Mouse (Mus musculus): ENCODE measurements at regions not wholly inside any gene's neighbourhood (a gene's known extent, or its start where the extent isn't known, plus 50 kb on each side); places are given as distances from the start of the nearest gene placed in this dataset.

DNA sequence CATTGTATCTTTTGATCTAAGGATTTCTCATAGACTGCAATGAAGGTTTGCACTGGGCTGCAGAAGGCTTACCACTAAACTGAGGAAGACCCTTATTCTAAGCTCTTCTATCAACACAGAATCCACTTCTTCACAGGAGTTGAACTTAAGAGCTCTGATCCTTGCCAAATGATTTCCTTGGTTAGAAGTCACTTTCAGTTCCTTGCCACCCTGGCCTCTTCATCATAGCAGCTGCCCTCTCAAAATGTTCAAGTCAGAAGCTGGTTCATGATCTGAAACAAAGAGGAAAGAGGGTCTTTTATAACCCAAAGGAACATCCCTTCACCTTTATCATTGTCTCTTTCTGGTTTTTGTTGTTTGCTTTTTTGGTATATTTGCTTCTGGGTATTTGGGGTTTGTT is 131.6 kb downstream of the Basp1 start:
- Histone ChIP-seq H3K9me3 (no peaks in the 10 kb centered on the region), H3K27ac (replicated peaks) (no peak overlapping the region), H3K4me2 (no peak overlapping the region), H3K27me3 (peaks cover 10% of the 10 kb centered on the region; the same call in 1 of the 2 replicates), H3K9ac (no peak overlapping the region), H3K4me1 (replicated peaks) (peaks cover 45% of the 10 kb centered on the region), H3K4me3 (no peak overlapping the region), H3K36me3 (no peaks in the 10 kb centered on the region)
- no peak for ATAC-seq (ENCODE audit: low read depth)

DNA sequence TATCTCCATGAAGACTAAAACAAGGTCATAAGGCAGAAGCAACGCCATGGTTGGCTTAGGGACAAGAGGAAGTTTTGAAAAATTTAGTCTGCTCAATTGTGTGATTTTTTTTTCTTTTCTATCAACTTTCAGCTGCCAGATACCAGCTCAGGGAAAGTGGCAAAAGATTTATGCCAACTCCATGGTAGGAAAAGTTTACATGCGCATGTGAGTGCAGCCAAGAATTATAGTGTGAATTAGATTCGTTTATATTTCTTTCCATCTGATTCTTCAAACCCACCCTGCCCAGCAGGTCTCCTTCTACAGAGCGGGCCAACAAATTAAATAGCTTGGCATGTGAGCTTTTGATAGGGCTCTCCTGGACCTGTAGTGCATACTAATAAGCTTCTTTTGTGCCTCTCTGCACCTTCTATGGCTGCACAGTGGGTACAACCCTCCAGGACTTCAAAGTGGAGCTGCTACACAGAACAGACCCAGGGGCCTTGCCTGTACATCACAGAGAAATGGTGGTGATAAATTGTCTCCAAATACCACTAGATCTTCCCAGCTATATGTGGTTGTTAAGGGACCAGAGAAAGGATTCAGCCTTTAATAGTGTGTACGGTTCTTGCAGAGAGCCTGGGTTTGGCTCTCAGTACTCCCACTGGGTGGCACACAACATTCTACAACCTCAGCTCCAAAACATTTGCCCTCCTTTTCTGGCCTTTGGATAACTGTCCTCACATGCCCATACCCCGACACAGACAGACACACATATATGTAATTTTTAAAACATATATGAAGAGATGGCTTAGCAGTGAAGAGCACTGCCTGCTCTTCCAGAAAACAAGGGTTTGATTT is 135.0 kb downstream of the Basp1 start:
- no peaks in the 10 kb centered on the region for H3K36me3 ChIP-seq
- H3K4me3 ChIP-seq, result no peak overlapping the region
- no peak overlapping the region for H3K9ac ChIP-seq
- WGBS, result 35% methylated on average over 6 of the region's 6 CpGs
- H3K4me1 ChIP-seq (replicated peaks), result peaks cover 24% of the 10 kb centered on the region
- H3K27me3 ChIP-seq, result no peaks in the 10 kb centered on the region
- H3K4me2 ChIP-seq, result no peak overlapping the region
- peak; percentile 95 for ATAC-seq (ENCODE audit: low read depth)
- H3K27ac ChIP-seq (replicated peaks), result 0 out of 2 replicates have a peak overlapping the region, but pooled peaks have one; percentile 6
- no peaks in the 10 kb centered on the region for H3K9me3 ChIP-seq

DNA sequence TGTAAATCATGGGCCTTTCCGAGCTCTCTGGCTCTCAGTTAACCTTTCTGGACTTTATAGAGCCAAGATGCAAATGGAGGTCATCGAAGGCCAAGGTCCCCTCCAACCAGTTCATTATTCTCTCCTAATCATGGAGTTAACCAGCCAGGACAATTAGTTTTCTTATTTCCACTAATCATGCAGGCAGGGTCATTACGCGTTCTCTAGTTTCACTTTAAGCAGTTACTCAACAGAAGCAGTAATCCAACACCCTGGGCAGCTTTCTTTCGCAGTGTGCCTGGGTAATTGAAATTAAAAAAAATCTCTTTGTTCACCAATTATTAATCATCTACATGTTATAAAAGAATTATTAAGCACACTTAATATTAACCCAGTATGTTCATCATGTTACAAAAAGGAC is 137.3 kb downstream of the Basp1 start:
- H3K36me3 ChIP-seq, result no peaks in the 10 kb centered on the region
- ATAC-seq (ENCODE audit: low read depth), result no peak
- no peak overlapping the region for H3K4me2 ChIP-seq
- no peaks in the 10 kb centered on the region for H3K27me3 ChIP-seq
- no peak overlapping the region for H3K4me3 ChIP-seq
- 70% methylated on average over 5 of the region's 5 CpGs for WGBS
- H3K9ac ChIP-seq, result no peak overlapping the region
- H3K4me1 ChIP-seq (replicated peaks), result peaks cover 14% of the 10 kb centered on the region
- H3K9me3 ChIP-seq, result no peaks in the 10 kb centered on the region
- no peak overlapping the region for H3K27ac ChIP-seq (replicated peaks)

DNA sequence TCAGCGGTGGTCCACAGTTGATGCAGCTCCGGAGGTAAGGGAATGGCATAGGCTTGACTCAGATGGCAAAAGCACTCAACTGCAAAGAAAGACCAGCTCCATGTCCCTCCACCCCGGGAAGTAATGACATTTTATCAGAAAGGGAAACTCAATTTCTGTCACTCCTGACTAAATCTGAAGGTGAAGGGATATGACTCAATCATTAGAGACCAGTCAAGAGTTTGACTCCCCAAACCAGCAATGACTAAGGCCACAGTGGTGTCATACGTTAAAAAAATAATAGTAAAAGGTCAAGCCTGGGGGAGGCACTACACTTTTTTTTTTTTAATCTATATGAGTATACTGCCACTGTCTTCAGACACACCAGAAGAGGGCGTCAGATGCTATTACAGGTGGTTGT is 141.7 kb downstream of the Basp1 start:
- no peak for ATAC-seq (ENCODE audit: low read depth)
- no peaks in the 10 kb centered on the region for H3K27me3 ChIP-seq
- 0 out of 2 replicates have a peak, but pooled peaks cover 3% of the 10 kb centered on the region for H3K4me1 ChIP-seq (replicated peaks)

DNA sequence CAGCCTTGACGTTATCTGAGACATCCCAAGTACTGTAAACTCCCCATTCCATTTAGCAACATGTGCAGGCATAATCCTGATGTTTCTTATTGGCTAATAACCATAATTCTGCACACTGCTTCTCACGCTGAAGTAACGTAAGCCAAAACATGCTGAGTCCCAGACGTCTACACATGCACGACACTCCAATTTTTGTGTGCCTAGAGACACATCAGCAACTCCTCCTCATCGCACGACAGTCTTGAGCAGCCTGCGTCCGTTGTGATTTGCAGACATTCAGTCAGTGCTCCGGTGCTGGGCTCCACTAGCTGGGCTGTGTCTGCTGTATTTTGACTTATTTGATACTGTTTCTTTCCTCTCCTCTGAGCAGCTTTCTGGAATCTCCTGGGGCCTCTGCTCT is 143.2 kb downstream of the Basp1 start:
- Histone ChIP-seq H3K27ac (replicated peaks) (no peak overlapping the region), H3K9ac (no peak overlapping the region), H3K4me3 (no peak overlapping the region), H3K4me2 (no peak overlapping the region), H3K9me3 (no peaks in the 10 kb centered on the region), H3K4me1 (replicated peaks) (0 out of 2 replicates have a peak, but pooled peaks cover 3% of the 10 kb centered on the region), H3K27me3 (no peaks in the 10 kb centered on the region), H3K36me3 (no peaks in the 10 kb centered on the region)
- ATAC-seq (ENCODE audit: low read depth), result no peak
- WGBS, result 80% methylated on average over 10 of the region's 10 CpGs

More for the DNA sequence above, 141.7 kb downstream of the Basp1 start:
- 88% methylated on average over 5 of the region's 5 CpGs for WGBS
- no peak overlapping the region for H3K27ac ChIP-seq (replicated peaks)
- no peaks in the 10 kb centered on the region for H3K9me3 ChIP-seq
- H3K4me3 ChIP-seq, result no peak overlapping the region
- no peak overlapping the region for H3K9ac ChIP-seq
- no peaks in the 10 kb centered on the region for H3K36me3 ChIP-seq
- H3K4me2 ChIP-seq, result no peak overlapping the region

DNA sequence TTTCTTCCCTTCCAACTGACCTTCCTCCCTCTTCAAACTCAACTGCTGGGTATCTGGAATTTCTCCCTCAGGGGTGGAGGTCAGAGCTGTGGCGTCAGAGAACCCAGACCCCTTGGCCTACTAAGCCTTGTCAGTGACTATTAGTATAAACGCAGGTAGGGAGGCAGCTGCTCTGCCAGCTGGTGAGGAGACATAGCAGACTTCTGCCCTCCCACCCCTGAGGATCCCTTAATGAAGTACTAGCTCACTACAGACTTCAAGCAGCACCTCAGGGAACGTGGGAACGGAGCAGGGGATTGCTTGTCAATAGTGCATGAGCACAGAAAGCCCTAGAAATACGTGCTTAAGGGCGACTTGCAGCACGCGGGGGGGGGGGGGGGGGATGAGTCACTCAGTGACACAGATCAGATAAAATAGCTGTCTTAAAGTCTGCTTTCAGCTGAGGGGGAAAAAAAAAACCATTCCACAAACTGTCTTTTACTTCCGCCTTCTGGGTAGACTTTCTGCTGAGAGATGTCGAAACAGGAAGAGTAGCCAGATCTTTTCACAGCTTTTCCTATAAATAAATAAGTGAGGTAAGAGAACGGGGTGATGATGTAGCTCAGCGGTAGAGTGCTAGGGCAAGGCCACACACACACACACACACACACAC is 144.1 kb downstream of the Basp1 start:
- Histone ChIP-seq H3K36me3 (no peaks in the 10 kb centered on the region), H3K27me3 (no peaks in the 10 kb centered on the region), H3K4me3 (no peak overlapping the region), H3K4me2 (no peak overlapping the region), H3K9ac (no peak overlapping the region), H3K9me3 (no peaks in the 10 kb centered on the region), H3K4me1 (replicated peaks) (0 out of 2 replicates have a peak, but pooled peaks cover 3% of the 10 kb centered on the region), H3K27ac (replicated peaks) (no peak overlapping the region; the same call in 1 of the 2 replicates)
- 54% methylated on average over 11 of the region's 12 CpGs for WGBS
- no peak for ATAC-seq (ENCODE audit: low read depth)

DNA sequence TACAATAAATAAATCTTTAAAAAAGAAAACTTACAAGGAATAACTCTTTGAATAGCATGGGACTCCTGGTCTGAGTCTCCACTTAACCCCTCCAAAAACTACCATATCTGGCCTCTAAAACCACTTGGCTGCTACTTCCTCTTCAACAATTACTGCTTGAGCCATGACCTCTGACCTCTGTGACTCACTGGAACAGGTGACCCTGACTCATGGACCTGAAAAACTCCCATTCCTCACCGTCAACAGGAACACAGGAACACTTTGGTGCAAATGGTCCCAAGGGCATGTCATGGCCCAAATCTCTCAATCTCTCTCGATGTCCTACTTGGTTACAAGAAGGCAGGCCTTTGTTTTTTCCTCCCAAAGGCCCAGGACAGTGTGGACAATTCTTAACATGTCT is 145.1 kb downstream of the Basp1 start:
- WGBS, result 77% methylated on average over 2 of the region's 2 CpGs
- H3K36me3 ChIP-seq, result no peaks in the 10 kb centered on the region
- no peak overlapping the region for H3K4me2 ChIP-seq
- H3K4me1 ChIP-seq (replicated peaks), result 0 out of 2 replicates have a peak, but pooled peaks cover 3% of the 10 kb centered on the region
- H3K27me3 ChIP-seq, result no peaks in the 10 kb centered on the region
- H3K9ac ChIP-seq, result no peak overlapping the region
- no peak overlapping the region for H3K4me3 ChIP-seq
- ATAC-seq (ENCODE audit: low read depth), result no peak
- no peaks in the 10 kb centered on the region for H3K9me3 ChIP-seq
- H3K27ac ChIP-seq (replicated peaks), result no peak overlapping the region

DNA sequence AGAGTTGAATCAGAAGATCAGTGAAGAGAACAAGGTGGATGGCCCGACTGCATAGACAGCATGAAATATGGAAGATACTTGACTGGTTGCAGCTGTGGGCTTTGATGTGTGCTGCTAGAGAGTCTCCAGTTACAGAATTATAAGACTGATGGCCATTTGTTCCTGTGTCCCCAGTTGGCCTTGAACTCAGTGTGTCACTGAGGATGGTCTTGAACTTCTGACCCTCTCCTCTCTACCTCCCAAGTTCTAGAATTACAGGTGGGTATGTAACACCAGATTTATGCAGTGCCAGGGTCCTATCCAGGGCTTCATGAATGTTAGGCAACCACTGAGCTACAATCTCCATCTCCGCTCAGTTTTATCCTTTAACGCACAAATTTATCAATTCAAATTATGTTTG is 146.1 kb downstream of the Basp1 start:
- H3K4me3 ChIP-seq, result no peak overlapping the region
- no peak overlapping the region for H3K27ac ChIP-seq (replicated peaks)
- H3K27me3 ChIP-seq, result no peaks in the 10 kb centered on the region
- H3K36me3 ChIP-seq, result no peaks in the 10 kb centered on the region
- H3K4me2 ChIP-seq, result no peak overlapping the region
- no peak overlapping the region for H3K9ac ChIP-seq
- no peak for ATAC-seq (ENCODE audit: low read depth)
- no peaks in the 10 kb centered on the region for H3K9me3 ChIP-seq
- 0 out of 2 replicates have a peak, but pooled peaks cover 3% of the 10 kb centered on the region for H3K4me1 ChIP-seq (replicated peaks)
- WGBS, result 91% methylated on average over 3 of the region's 3 CpGs

DNA sequence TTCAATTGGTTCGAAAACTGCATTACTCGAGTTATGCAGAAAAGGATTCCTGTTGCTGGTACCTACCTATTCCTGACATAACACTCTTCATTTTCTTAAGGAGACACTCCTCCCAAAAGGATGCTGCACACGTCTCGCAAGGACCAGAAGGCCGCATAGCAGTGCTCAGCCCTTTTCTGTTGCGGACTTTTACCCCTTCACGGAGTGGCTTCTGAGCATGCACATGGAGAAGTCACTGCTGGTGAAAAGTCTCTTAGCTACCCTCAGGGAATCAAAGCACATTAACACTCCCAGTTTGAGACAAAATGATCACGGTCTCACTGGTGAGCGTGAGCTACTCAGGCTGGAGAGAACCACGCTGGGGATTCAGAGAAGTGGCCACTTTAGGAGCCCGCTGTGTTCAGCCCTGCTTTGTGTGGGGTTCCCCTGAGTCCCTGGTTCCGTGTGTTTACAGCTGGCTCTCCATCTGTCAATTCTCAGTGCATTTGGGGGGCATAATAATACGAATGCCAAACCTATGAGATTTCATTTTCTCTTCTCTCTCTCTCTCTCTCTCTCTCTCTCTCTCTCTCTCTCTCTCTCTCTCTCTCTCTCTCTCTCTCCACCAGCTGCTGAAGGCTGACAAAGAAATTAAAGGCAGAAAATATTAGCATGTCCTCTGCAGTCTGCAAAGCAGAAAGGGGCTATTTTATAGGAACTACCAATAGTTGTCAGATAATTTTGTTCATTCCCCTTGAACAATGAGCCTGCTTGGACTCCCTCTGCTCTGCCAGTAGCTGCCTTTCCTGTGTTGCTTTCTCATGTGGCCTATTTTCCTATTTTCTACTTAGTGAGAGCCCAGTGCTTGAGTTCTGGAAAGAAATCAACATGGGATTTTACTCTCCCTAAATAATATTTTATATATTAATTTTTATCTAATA is 160.7 kb downstream of the Basp1 start:
- Histone ChIP-seq H3K27ac (replicated peaks) (peak overlapping the region; percentile 78), H3K27me3 (no peaks in the 10 kb centered on the region), H3K4me1 (replicated peaks) (peaks cover 8% of the 10 kb centered on the region; the same call in 1 of the 2 replicates), H3K9me3 (no peaks in the 10 kb centered on the region), H3K9ac (0 out of 2 replicates have a peak overlapping the region, but pooled peaks have one; percentile 8), H3K36me3 (no peaks in the 10 kb centered on the region), H3K4me3 (no peak overlapping the region), H3K4me2 (peak overlapping the region; percentile 29)
- ATAC-seq (ENCODE audit: low read depth), result peak; percentile 94
- WGBS, result 44% methylated on average over 13 of the region's 13 CpGs

DNA sequence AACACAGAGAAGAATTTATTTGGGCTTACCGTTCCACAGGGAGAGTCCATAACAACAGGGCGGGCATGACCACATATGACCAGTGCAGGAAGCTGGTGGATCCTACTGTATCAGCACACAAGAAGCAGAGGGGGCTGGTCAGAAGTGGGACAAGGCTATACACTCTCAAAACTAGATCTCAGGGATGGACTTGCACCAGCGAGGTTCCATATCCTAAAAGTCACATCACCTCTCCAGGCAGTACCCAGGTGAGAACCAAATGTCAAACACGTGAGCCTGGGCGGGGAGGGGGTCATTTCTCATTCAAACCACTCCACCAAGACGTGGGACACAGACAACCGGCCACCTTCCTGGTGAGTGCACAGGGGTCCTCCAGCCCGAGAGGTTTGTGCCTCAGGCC is 167.9 kb downstream of the Basp1 start:
- Histone ChIP-seq H3K27ac (replicated peaks) (no peak overlapping the region), H3K4me2 (no peak overlapping the region), H3K9ac (no peak overlapping the region), H3K4me3 (no peak overlapping the region), H3K9me3 (no peaks in the 10 kb centered on the region), H3K27me3 (no peaks in the 10 kb centered on the region), H3K4me1 (replicated peaks) (no peaks in the 10 kb centered on the region), H3K36me3 (no peaks in the 10 kb centered on the region)
- 93% methylated on average over 8 of the region's 8 CpGs for WGBS
- ATAC-seq (ENCODE audit: low read depth), result no peak

DNA sequence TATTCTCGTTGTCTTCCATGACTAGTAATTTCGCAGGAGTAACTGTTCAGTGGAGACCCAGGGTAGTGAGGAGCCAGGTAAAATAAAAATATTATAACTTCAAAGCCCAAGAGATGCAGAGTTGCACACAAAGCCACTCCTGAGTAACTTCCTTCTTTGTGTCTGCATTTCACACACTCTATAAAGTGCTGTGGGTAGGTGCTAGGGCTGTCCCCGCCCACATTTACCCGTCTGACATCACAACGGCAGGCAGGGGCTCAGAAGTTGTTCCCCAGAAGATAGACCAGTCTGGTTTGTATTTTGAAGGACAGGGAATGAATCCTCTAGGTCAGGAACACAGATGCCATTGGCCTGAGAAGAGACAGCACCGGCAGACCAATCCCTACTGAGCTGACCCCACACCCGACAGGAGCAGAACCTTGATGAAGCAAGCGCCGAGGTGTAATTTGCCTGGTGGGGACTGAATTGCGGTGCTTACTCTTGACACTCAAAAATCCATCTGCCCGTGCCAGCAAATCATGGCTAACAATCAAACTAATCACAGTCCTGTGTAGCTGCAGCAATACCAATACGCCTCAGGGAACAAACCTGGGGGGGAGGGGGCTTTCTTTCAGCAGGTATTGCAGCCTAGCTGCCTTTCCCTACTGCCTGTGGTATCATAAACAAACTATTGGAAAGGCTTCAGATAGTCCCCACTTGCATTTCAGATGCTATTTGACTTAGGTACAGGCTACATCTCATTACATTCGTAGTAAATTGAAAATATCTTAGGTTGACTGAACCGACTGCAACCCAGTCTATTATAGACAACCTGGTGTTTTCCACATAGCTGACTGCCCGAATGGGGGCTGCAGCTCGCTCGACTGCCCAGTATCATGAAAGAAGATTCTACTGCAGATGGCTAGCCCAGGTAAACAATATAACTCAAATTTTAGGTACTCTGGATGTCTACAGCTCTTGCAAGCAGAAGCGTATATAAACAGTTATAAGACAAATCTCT is 175.6 kb downstream of the Basp1 start:
- Histone ChIP-seq H3K9me3 (no peaks in the 10 kb centered on the region), H3K4me2 (peak overlapping the region; percentile 12; the same call in 1 of the 2 replicates), H3K9ac (no peak overlapping the region), H3K4me3 (no peak overlapping the region), H3K27ac (replicated peaks) (peak overlapping the region; percentile 33; the same call in 1 of the 2 replicates), H3K36me3 (no peaks in the 10 kb centered on the region), H3K27me3 (no peaks in the 10 kb centered on the region), H3K4me1 (replicated peaks) (peaks cover 11% of the 10 kb centered on the region)
- WGBS, result 59% methylated on average over 18 of the region's 18 CpGs
- peak; percentile 69 for ATAC-seq (ENCODE audit: low read depth)
